Mouse (Mus musculus): ENCODE results near the gene Map2k1.
"Not testable (repeated sequence)": the region's sequence is repeated elsewhere in the genome, so short reads cannot be mapped to it uniquely, and the experiment has no call there.

The Map2k1 gene

DNA sequence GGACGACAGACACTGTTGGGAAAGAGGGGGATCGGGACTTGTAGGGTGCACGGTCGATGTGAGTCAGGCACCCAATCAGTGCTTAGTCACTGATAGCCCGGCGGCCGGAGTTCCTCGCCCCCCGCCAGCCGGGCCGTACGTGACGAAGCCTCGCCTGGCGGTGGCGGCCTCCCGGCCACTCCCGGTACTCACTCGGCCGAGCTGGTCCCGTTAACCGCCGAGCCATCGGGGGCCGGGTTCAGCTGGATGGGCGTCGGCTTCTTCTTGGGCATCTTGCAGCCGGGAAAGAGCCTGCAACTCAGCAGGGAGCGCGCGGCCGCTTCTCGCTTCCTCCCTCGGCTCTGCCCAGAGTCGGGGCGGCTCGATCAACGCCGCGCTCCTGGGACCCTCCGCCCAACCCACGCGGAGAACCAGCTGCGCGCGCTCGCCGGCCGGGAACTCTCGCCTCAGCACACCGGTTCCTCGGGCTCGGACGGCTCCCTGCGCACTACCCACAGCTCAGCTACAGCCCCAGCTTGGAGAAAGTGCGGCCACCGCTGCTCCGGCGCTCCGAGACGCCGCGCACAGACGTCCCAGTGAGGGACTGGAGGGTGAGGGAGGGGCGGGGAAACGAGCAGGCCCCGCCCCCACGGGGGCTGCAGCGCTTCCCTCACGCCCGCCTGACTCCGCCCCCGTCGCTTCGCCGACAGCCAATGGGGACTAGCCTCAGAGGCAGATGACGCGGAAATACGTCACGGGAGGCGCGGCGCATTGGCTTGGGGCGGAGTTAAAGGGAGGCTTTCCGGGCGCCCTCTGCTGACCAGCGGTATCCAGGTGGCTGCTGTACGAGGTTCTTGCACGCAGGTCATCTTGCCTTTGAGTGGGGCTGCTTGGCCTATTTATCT is at the start of gene Map2k1:
Gene Map2k1, minus strand, starts transcription at position 611 of the 884 bp plus-strand sequence.
- peak; percentile 98 for DNase-seq (ENCODE audit: low read depth, low spot score)

DNA sequence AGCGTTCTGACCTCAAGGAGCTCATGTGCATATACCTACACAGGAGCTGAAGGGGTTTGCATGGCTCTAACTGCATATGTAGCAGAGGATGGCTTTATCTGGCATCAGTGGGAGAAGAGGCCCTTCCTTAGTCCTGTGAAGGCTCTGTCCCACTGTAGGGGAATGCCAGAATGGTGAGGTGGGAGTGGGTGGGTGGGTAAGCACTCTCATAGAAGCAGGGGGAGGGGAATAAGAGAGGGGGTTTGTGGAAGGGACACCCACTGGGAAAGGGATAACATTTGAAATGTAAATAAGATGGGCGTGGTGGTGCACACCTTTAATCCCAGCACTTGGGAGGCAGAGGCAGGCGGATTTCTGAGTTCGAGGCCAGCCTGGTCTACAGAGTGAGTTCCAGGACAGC is 49.7 kb upstream of the Map2k1 start:
- not testable (repeated sequence) for DNase-seq (ENCODE audit: low read depth, low spot score)

DNA sequence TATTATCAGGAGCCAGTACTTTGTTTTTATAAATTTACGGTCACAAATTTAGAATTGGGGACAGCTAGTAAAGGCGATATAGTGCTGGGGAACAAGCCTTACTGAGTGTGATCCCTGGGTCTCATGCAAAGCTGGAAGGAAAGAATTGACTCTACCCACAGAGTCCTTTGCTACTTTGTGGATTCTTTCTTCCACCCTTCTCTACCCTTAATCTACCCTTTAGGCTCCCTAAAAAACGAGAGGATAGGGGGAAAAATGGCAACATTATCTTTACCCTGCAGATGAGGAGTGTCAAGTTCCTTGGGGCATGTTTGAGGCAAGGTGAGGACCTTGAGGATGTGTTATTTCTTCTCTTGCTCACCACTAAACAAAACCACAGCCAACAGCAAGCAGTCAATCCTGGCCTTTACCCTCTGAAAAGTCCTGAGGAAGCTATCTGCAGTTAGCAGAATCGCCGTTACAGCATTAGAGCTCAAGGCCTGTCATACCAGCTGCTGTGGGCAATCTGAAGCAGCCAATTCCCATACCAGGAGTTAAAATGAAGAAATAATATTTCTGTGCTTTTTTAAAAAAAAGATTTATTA is 29.1 kb upstream of the Map2k1 start:
- no peak for DNase-seq (ENCODE audit: low read depth, low spot score)

DNA sequence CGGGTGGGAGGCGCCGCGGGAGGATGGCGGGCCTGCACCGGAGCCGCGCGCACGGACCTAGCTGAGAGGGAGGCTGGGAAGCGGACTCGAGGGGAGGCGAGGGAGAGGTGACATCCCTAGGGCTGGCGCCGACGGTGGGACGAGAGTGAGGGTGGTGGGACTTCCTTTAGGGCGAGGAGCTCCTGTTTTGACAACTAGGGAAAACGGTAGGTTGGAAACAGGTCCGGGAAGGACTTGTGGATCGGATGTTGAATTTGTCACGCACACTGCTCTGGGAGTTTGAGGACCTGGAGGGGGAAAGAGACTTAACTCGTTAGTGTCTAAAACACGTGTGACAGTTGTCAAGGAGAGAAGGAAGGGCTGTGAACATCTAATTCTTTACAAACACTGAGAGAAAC is 28.3 kb upstream of the Map2k1 start:
- no peak for DNase-seq (ENCODE audit: low read depth, low spot score)

DNA sequence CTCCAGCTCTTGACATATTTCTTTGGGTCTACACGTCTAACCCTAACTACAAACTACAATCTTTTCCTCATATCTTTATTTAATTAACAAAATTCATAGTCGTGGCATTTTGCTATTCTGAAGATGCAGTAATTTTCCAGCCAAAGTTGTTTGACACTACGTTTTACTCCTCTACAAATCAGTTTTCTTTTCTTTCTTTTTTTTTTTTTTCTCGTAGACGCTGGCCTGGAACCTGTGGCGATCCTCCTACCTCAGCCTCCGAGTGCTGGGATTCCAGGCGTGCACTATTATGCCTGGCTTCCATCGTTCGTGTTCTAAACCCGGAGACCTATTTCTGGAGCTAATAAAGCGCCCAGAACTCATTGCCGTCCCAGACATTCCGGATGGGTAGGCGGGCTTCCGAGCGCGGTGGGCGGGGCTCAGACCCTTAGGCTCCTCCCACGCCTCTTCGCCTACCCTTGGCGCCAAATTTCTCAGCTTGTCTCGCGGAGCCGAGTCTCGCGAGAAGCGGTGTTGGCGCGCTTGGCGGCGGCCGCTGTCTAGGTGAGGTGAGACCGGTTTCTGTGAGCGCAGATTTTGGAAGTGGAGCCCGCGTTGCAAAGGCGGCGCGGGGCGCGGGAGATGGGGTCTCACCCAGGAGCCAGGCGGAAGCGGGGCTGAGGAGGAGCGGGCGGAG is 27.8 kb upstream of the Map2k1 start, which contains the start of gene Tipin:
Gene Tipin, plus strand, starts transcription at position 477 of the 676 bp plus-strand sequence.
- peak; percentile 94 for DNase-seq (ENCODE audit: low read depth, low spot score)

DNA sequence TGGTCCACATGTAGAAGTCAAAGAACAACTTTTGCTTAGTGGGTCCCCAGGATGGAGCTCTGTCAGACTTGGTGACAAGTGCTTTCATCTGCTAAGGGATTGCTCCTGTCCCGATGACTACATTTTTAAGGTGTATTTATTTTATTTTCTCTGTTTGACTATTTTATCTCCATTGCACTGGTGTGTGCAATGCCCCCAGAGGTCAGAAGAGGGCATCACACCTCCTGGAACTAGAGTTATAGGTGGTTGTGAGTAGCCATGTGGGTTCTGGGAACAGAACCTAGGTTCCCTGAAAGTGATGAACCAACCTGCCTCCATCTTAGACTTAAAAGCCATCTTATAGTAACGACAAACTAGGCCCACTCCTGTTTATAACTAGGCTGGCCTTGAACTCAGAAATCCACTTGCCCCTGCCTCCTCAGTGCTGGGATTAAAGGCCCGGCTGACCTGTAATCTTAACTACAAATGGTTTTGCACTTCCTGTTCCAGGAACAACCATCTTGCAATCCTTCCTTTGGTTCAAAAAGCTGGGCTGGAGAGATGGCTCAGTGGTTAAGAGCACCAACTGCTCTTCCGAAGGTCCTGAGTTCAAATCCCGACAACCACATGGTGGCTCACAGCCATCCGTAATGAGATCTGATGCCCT is 25.4 kb upstream of the Map2k1 start:
- no peak for DNase-seq (ENCODE audit: low read depth, low spot score)

DNA sequence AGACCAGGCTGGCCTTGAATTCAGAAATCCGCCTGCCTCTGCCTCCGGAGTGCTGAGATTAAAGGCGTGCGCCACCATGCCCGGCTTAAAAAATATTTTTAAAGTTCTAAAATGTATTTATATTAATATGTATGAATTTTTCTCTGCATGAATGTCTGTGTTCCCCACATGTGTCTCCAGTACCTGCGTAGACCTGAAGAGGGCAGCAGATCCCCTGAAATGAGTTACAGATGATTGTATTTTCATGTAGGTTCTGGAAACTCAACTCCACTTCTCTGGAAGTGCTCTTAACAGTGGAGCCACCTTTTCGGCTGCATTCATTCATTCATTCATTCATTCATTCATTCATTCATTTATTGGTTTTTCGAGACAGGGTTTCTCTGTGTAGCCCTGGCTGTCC is 24.3 kb upstream of the Map2k1 start:
- DNase-seq (ENCODE audit: low read depth, low spot score) = peak; percentile 20

DNA sequence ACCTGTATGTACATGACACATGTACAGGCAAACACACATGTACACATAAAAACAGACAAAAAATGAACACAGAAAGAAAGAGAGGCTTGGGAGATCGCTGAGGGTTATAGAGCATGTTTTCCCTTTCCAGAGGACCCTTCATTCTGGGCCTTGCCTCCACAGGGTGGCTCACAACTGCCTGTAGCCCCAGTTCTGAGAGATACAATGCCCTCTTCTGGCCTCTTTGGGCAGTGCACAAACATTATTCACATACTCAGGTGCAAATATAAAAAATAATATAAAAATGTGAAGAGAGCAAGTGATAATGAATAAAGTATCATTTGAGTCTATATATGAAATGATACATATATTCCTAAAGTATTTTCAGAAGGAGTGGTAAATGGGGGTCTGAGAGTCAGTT is 21.5 kb upstream of the Map2k1 start:
- no peak for DNase-seq (ENCODE audit: low read depth, low spot score)

DNA sequence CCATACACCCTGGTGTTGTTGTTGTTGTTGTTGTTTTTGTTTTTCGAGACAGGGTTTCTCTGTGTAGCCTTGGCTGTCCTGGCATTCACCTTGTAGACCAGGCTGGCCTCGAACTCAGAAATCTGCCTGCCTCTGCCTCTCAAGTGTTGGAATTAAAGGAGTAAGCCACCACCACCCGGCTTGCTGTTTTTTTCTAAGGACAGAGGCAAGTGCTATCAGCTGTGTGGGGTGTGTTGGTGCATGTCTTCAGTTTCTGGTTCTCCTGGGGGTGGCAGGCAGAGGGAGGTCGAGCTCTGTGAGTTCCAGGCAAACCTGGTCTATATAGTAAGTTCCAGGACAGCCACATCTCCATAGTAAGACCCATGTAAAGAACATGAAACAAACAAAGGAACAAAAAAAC is 20.9 kb upstream of the Map2k1 start:
- DNase-seq (ENCODE audit: low read depth, low spot score) = no peak

DNA sequence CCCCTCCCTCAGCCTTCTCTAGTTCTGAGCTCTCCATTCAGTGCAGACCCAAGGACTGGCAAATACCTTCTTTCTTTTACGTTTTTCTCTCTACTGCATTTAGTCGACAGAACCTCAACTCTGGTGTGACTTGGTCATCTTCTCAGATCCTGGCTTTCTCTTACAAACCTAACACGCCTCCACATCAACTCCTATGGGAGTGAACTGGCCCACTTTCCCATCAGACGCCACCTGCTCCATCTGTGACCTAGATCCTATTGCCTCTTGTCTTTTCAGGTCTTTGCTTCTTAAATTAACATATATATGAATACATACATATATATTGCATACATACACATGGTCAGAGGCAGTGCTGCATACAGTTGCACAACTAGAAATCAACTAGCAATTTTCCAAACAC is 20.3 kb upstream of the Map2k1 start:
- DNase-seq (ENCODE audit: low read depth, low spot score) = no peak

DNA sequence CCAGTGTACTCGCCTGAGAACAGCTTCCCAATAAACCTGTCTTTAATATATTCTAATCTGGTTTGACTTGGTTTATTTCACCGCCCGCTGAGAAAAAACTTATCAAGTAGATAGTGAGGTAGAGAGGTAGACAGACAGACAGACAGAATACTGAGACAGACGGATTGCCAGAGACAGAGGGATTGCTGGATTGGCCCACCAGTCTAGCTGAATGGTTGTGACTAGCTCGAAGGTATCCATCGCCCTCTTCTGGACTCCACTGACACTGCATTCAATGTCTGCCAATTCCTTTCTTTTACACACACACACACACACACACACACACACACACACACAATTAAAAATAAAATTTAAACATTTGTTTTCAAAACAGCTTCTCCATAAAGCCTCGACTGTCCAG is 19.2 kb upstream of the Map2k1 start:
- peak; percentile 27 for DNase-seq (ENCODE audit: low read depth, low spot score)

DNA sequence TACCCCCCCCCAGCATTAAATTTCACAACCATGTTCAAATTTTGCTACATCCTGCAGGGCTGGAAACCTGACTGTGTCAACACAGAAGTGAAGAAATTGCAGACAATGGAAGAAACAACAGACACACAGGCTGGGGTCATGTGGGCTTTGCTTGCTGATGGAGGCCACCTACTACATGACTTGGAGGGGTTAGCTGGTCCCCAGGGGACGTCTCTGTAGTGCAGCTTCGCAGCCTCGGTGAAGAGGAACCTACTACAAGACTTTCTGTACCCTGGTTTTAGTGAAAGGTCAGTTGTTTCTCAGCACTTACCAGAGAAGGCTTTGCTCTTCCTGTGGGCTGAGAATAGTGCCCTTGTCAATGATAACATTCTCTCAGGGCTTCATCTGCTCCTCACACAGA is 17.8 kb upstream of the Map2k1 start:
- no peak for DNase-seq (ENCODE audit: low read depth, low spot score)

DNA sequence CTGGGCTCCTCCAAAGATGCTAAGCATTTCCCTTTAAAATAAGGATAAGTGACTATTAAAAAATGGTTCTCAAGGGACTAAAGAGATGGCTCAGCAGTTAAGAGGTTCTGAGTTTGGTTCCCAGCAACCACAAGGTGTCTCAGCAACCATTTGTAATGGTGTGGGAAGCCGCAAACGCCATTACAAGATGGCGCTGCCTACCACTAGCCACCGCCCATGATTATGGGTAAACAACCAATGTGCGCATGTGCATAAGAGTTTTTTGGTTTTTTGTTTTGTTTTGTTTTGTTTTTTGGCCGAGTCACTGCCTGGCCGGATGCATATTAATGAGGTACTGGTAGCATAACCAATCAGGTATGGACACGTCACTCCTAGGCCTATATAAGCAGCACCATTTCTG is 15.4 kb upstream of the Map2k1 start:
- not testable (repeated sequence) for DNase-seq (ENCODE audit: low read depth, low spot score)

DNA sequence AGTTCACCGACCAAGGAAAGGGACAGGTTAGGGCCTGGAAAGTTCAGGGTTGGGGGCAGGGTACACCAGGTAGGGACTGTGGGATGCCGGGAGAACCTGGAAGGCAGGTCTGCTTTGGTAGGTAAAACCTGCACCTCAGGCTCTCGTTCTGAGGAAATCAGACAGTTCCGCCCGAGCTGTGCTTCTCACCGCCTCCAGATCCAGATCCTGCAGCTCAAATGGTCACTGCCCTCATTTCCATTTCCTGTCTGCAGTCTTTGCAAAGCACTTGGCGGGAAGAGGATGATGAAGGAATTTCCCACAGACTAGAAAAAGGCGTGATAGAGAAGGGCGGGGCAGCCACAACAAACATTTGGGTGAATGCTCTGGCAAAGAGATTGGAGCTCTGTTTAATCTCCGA is 14.8 kb upstream of the Map2k1 start:
- DNase-seq (ENCODE audit: low read depth, low spot score) = no peak

DNA sequence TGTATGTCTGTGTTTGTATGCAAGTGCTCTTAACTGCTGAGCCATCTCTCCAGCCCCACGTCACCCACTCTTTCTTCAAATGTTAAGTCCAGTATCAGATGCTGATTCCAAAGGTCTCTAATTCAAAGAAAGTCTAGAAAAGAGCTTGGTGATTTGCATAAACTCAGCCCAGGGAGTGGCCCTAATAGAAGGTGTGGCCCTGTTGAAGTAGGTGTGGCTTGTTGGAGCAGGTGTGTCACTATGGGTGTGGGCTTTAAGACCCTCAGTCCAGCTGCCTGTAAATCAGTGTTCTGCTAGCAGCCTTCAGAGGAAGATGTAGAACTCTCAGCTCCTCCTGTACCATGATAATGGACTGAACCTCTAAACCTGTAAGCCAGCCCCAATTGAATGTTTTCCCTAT is 13.8 kb upstream of the Map2k1 start:
- no peak for DNase-seq (ENCODE audit: low read depth, low spot score)

DNA sequence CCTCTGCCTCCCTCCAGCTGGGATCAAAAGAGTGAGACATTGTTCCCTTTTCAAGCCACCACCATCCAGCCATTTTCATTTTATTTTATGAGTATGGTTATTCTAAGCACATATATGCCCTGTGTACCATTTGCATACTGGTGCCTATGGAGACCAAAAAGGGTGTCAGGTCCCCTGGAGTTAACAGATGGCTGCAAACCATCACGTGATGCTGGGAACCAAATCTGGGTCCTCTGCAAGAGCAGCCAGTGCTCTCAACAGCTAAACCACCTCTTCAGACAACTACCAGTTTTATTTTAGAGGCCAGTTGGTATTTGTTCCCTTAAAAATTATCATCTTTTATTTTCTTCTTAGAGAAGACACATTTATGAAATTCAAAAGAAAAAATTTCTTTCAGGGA is 11.4 kb upstream of the Map2k1 start:
- DNase-seq (ENCODE audit: low read depth, low spot score) = no peak

DNA sequence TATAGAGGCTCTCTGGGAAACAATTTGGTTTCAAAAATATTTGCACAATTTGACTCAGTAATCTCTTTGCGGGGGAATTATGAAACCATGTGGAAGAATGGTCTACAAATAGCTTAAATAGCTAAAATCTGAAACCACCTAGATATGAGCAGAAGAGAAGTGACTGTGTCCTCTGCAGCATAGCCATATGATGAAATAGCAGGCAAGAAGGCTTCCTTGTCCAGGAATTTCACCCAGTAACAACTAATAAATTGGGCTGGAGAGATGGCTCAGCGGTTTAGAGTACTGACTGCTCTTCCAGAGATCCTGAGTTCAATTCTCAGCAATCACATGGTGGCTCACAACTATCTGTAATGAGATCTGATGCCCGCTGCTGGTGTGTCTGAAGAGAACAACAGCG is 7.6 kb upstream of the Map2k1 start:
- no peak for DNase-seq (ENCODE audit: low read depth, low spot score)

DNA sequence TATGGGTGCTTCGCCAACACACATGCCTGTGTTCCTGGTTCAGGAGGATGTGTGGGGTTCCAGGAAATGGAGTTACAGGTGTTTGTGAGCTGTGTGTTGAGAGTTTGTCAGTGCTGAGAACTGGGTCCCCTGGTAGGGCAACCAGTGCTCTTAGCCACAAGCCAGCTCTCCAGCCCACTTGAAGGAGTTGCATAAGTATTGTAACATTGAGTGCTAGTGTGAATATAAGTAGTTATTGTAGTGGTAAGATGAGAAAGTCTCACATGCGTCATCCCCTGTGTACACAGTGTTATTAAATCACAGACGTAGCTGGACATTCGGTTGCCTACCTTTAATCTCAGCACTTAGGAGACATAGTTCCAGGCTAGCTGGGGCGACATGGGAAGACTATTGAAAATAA is 6.5 kb upstream of the Map2k1 start:
- no peak for DNase-seq (ENCODE audit: low read depth, low spot score)

DNA sequence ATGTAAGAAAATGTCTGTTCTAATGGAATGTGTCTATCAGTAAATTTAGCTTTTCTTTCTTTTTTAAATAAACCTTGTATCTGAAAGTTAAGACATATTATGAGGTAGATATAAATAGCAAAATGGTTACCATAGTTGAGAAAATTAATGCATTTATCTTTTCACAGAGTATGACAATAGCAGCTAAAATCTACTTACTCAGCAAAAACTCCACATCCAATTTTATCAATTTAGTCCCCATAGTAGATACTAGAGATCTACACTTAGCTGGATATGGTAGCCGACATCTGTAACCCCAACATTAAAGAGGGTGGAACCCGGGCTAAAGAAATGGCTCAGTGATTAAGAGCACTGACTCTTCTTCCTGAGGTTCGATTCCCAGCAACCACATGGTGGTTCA is 2.8 kb upstream of the Map2k1 start:
- DNase-seq (ENCODE audit: low read depth, low spot score) = no peak

DNA sequence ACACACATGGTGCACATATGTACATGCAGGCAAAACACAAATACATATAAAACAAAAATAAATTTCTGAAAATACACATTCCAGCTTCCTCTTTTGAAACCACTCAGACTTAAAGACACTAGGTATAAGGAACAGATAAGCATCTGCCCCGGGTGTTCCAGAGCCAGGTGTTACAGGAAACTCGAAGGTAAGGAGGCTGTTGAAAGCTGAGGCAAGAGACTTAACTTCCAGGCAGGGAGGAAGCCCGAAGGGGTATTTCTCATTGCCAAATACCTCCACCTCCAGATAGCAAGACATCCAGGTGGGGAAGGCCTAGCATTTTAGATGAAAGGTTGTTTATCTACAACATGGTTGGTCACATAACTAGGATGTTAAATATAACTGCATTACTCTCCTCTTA is 2.0 kb upstream of the Map2k1 start:
- DNase-seq (ENCODE audit: low read depth, low spot score) = no peak

DNA sequence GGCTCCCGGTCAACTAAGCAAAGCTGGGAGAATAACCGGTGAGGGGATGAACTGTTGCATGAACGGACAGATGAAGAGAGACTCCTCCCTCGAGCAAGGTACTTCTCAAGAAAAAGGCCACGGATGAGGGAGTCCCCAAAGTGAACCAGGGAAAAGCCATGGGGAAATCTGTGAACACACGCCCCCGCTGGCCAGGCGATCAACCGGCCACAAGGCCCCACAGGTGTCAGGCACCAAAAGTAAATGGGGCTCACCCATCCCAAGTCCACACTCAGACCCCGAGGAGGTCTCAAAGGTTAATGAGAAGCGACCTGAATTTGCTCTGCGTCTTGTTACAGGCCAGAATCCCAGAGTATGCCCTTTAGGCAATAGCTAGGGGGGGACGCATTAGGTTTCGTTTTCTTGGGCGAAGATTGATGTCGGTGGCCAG is 825 bp downstream of the Map2k1 start:
- peak; percentile 9 for DNase-seq (ENCODE audit: low read depth, low spot score)

DNA sequence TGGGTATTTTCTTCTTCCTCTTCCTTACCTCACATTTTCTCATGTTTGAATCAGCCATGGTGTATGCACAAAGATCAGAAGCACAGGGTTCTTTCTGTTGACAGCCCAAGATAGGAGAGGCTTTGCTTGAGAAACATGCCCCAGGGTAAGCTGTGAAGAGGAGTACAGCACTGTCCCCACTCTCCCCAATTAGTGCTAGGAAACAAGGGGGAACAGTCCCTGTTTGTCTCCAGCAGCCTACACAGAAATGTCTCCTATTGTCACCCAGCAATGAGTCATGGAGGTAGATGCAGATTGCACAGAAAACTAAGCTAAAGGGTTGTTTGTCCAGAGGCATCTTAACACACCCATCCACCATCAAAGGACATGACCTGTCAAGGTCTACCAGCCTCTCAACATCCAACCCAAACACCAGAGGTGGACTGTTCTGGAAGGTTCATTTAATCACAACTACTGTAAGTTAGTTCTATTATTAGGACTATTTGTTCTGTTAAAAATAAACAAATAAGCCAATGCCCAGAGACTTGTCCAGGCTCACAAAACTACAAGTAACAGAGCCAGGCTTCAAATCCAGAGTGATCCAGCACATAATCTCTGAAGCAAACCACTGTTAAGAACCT is 3.2 kb downstream of the Map2k1 start:
- no peak for DNase-seq (ENCODE audit: low read depth, low spot score)
